Mouse (Mus musculus) stomach, embryonic 14.5 days (tissue): ENCODE measurements at regions not wholly inside any gene's neighbourhood (a gene's known extent, or its start where the extent isn't known, plus 50 kb on each side); places are given as distances from the start of the nearest gene placed in this dataset.

Experiments
- ATAC-seq: fragments of 200-750 bp; cut with Nextera tagmentation; 2 replicates; pipeline ENCODE4 v1.8.0; 2017; ENCODE audit warnings: low read depth, moderate TSS enrichment; ENCODE audit not compliant: insufficient number of reproducible peaks, insufficient read depth, low FRiP score
- H3K27ac ChIP-seq: fragments of 300-500 bp; sonication (generic); 2 replicates; pipeline ENCODE4 v1.5.1; 2014; ENCODE audit warnings: mild to moderate bottlenecking, low read length, moderate library complexity, mixed read lengths
- H3K27me3 ChIP-seq: fragments of 300-500 bp; sonication (generic); 2 replicates; pipeline ENCODE4 v1.6.1; 2014; ENCODE audit warnings: low read length, control low read depth, mixed read lengths; ENCODE audit not compliant: control insufficient read depth, insufficient read depth
- H3K36me3 ChIP-seq: fragments of 300-500 bp; sonication (generic); 2 replicates; pipeline ENCODE4 v1.6.1; 2014; ENCODE audit warnings: mild to moderate bottlenecking, control low read depth, low read length, moderate library complexity, mixed read lengths; ENCODE audit not compliant: control insufficient read depth, insufficient read depth
- H3K4me1 ChIP-seq: fragments of 300-500 bp; sonication (generic); 2 replicates; pipeline ENCODE4 v1.6.1; 2014; ENCODE audit warnings: low read length, control low read depth, mixed read lengths; ENCODE audit not compliant: control insufficient read depth, insufficient read depth
- H3K4me2 ChIP-seq: fragments of 300-500 bp; sonication (generic); replicated peaks from 2 replicates; pipeline ENCODE4 v1.6.1; 2014; ENCODE audit warnings: low read depth, low read length, control low read depth
- H3K4me3 ChIP-seq: fragments of 300-500 bp; sonication (generic); 2 replicates; pipeline ENCODE4 v1.5.1; 2014; ENCODE audit warnings: low read depth, low read length, control low read depth
- H3K9ac ChIP-seq: fragments of 300-500 bp; sonication (generic); replicated peaks from 2 replicates; pipeline ENCODE4 v1.6.1; 2014; ENCODE audit warnings: low read depth, mild to moderate bottlenecking, control low read depth, low read length, moderate library complexity, mixed read lengths
- H3K9me3 ChIP-seq: fragments of 300-500 bp; sonication (generic); 2 replicates; pipeline ENCODE4 v1.6.1; 2016; ENCODE audit warnings: low read depth, low read length, control low read depth; ENCODE audit not compliant: control insufficient read depth
- WGBS: fragments of 180-500 bp; shearing (Covaris S2); extraction: QIAGEN DNeasy Blood & Tissue Kit; methylation state at CpG from one replicate; pipeline ENCODE4 v1.1.7; 2014; 5-methylcytosine and 5-hydroxymethylcytosine counted together

GRCm38 (mm10) chr2:63434327-63434726 is 250.2 kb upstream of the Kcnh7 start:
- Histone ChIP-seq H3K36me3 (no peaks in the 10 kb centered on the region), H3K27me3 (no peaks in the 10 kb centered on the region), H3K9me3 (no peaks in the 10 kb centered on the region), H3K27ac (no peak overlapping the region), H3K4me1 (no peaks in the 10 kb centered on the region), H3K4me3 (no peak overlapping the region), H3K4me2 (no peak overlapping the region), H3K9ac (no peak overlapping the region)
- no peak for ATAC-seq

GRCm38 (mm10) chr2:63405405-63405804 is 221.3 kb upstream of the Kcnh7 start:
- Histone ChIP-seq H3K27me3 (no peaks in the 10 kb centered on the region), H3K9me3 (no peaks in the 10 kb centered on the region), H3K27ac (no peak overlapping the region), H3K9ac (no peak overlapping the region), H3K4me3 (no peak overlapping the region), H3K36me3 (no peaks in the 10 kb centered on the region), H3K4me1 (no peaks in the 10 kb centered on the region), H3K4me2 (no peak overlapping the region)
- no peak for ATAC-seq
- WGBS, result 78% methylated on average over 1 of the region's 1 CpGs
